Mouse (Mus musculus) heart, embryonic 14.5 days (tissue): Measurements from ENCODE around the gene Scrn3. TPM values are rescaled to one million over a fixed set of nuclear protein-coding genes. Genes with fewer than 3 reads are reported as not detected.
A peak's percentile ranks its signal among the peaks of the same experiment; 100 is the strongest.

Experiments used
- ATAC-seq: fragments of 200-750 bp; cut with Nextera tagmentation; 2 replicates; pipeline ENCODE4 v1.8.0; 2017; ENCODE audit warnings: low read depth, moderate TSS enrichment; ENCODE audit not compliant: insufficient number of reproducible peaks, insufficient read depth, low FRiP score
- H3K27ac ChIP-seq, 2 experiments: fragments of 200-500 bp in 1 of 2; fragments of 300-500 bp in 1 of 2; sonication (generic) in 1 of 2; replicated peaks in 1 of 2; 2 replicates each; pipeline ENCODE4 v1.5.1; 2012 to 2014; ENCODE audit warnings: low read depth in 2 of 2, low read length in 2 of 2, control low read depth in 1 of 2, mild to moderate bottlenecking in 1 of 2, mixed read lengths in 1 of 2; ENCODE audit not compliant: control insufficient read depth in 1 of 2, insufficient read depth in 1 of 2
- H3K27me3 ChIP-seq: fragments of 300-500 bp; sonication (generic); 2 replicates; pipeline ENCODE4 v1.6.1; 2014; ENCODE audit warnings: mild to moderate bottlenecking, low read length, control low read depth; ENCODE audit not compliant: control insufficient read depth, insufficient read depth
- H3K36me3 ChIP-seq: fragments of 300-500 bp; sonication (generic); 2 replicates; pipeline ENCODE4 v1.6.1; 2014; ENCODE audit warnings: mild to moderate bottlenecking, control low read depth, low read length, mixed read lengths; ENCODE audit not compliant: control insufficient read depth, insufficient read depth
- H3K4me1 ChIP-seq, 2 experiments: fragments of 200-500 bp in 1 of 2; fragments of 300-500 bp in 1 of 2; sonication (generic) in 1 of 2; 2 replicates each; pipeline ENCODE4 v1.6.1; 2012 to 2014; ENCODE audit warnings: low read length in 2 of 2, control low read depth in 1 of 2, mixed read lengths in 1 of 2; ENCODE audit not compliant: control insufficient read depth in 2 of 2, insufficient read depth in 2 of 2
- H3K4me2 ChIP-seq: fragments of 300-500 bp; sonication (generic); 2 replicates; pipeline ENCODE4 v1.6.1; 2014; ENCODE audit warnings: mild to moderate bottlenecking, low read length
- H3K4me3 ChIP-seq, 2 experiments: fragments of 200-500 bp in 1 of 2; fragments of 300-500 bp in 1 of 2; sonication (generic) in 1 of 2; 2 replicates each; pipeline ENCODE4 v1.5.1; 2012 to 2014; ENCODE audit warnings: low read length in 2 of 2, mild to moderate bottlenecking in 2 of 2, control low read depth in 1 of 2, low read depth in 1 of 2, moderate library complexity in 1 of 2; ENCODE audit not compliant: control insufficient read depth in 1 of 2, insufficient read depth in 1 of 2
- H3K9ac ChIP-seq: fragments of 300-500 bp; sonication (generic); 2 replicates; pipeline ENCODE4 v1.6.1; 2014; ENCODE audit warnings: mild to moderate bottlenecking, low read length
- H3K9me3 ChIP-seq: fragments of 300-500 bp; sonication (generic); 2 replicates; pipeline ENCODE4 v1.6.1; 2016; ENCODE audit warnings: low read length, control low read depth; ENCODE audit not compliant: control insufficient read depth
- WGBS: fragments of 180-500 bp; shearing (Covaris S2); extraction: QIAGEN DNeasy Blood & Tissue Kit; methylation state at CpG from one replicate; pipeline ENCODE4 v1.1.7; 2014; 5-methylcytosine and 5-hydroxymethylcytosine counted together
- polyA plus RNA-seq: library from polyadenylated mRNA; unstranded; fragments of >200 nt; fragmentation: Nextera tagmentation; extraction: Ambion mirVana; gene quantifications from 2 replicates; pipeline ENCODE4 v1.2.1, GENCODE M21; 2014

The Scrn3 gene
- polyA plus RNA-seq = 13.7 and 14.3 TPM in 2 replicates

- peak within 1 kb of the TSS; percentile 78 to 80 for H3K4me3 ChIP-seq
- H3K9me3 ChIP-seq = no peaks in the 10 kb centered on the region
- H3K27me3 ChIP-seq = no peaks in the 10 kb centered on the region
- WGBS = under 1% methylated on average over 64 of the region's 64 CpGs
- H3K36me3 ChIP-seq = peaks cover 31% of the 10 kb centered on the region
- peak within 1 kb of the TSS; percentile 88 to 90 for H3K27ac ChIP-seq
- peak within 1 kb of the TSS; percentile 88 for H3K9ac ChIP-seq
- H3K4me1 ChIP-seq = peaks cover 0 to 13% of the 10 kb centered on the region in 2 experiments; a peak in 3 of 4 replicates
- peak within 1 kb of the TSS; percentile 77 for H3K4me2 ChIP-seq
- peak; percentile 94 for ATAC-seq
Measured at GRCm38 (mm10) chr2:73312152-73313116, at the start of gene Scrn3, which contains the start of gene Cir1. Scrn3 (plus strand) TSS chr2:73312601. Cir1 (minus strand) TSS chr2:73312701.

DNA sequence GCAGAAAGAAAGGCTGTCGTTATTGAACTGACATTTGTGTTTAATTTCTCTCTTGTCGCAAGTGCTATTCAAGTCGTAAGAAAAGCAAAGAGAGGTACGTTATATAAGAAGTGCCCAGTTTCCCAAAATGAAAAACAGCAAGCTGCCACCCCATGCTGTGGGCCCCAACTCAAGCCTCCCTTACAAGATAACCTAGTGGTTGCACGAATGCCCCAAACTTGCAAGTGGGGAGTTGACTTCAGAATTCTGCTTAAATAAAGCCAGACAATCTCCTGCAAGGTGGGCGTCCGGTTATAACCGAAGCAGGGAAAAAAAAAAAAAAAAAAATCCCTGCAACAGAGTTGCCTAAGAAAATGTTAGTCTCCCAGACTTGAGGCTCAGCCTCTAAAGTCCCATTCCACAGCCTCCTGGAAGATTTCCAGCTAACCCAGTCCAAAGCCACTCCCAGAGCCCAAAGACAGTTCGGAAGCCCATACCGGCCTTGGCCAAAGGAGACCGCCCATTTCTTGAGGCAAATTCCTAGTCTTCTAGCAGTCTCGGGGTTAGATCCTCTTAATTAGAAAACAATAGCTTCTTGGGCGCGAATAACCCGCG lies 49.1 kb upstream of the Scrn3 start:
- 12% methylated on average over 16 of the region's 16 CpGs for WGBS
- peak overlapping the region; percentile 54; the same call in 1 of the 2 replicates for H3K9ac ChIP-seq
- ATAC-seq = no peak
- H3K4me3 ChIP-seq = peak overlapping the region; percentile 50 to 53
- peaks cover 12 to 16% of the 10 kb centered on the region in 2 experiments for H3K4me1 ChIP-seq
- H3K9me3 ChIP-seq = 0 out of 2 replicates have a peak, but pooled peaks cover 4% of the 10 kb centered on the region
- H3K27me3 ChIP-seq = peaks cover 61% of the 10 kb centered on the region
- H3K36me3 ChIP-seq = no peaks in the 10 kb centered on the region
- peak overlapping the region; percentile 95 for H3K4me2 ChIP-seq
- H3K27ac ChIP-seq = no peak overlapping the region

DNA sequence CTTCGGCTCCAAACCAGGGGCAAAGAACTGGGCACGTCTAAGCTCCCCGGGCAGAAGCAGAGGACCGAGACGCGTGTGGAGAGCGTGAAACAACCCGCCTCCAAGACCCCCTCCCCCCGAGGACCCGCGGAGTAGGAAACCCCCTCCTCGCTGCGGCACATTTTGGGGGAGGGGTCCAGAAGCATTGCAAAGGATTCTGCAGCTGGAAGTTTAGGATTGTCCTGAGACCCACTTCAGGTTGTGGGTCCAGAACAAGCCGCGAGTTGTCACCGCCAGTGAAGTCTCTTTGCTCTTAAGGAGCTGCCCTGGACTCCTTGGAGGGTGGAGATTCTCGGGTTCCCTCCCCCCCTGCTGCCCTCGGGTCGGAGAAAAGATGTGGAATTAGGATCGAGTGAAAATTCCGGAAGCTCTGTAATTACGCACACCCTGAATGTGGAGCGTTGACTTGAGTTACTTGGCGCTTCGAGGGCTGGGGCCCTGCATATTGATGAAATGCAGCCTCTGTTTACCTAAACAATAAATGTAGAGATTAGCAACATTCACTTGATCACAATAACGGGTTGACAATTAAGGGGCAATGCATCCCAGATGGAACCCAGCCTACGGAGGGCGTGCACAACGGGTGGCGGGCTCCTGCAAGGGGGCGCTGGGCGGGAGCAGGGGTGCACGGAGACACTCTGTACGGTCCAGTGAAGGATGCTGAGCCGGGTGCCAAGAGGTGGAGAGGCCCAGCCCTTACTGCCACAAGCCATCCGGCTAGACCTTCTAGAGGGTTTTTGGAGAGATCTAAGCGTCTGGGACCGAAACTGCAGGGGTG lies 48.4 kb upstream of the Scrn3 start:
- peak overlapping the region; percentile 50 to 53 for H3K4me3 ChIP-seq
- no peak for ATAC-seq
- H3K27me3 ChIP-seq = peaks cover 68% of the 10 kb centered on the region
- H3K9ac ChIP-seq = peak overlapping the region; percentile 54
- H3K27ac ChIP-seq = no peak overlapping the region
- WGBS = 1% methylated on average over 38 of the region's 38 CpGs
- H3K4me1 ChIP-seq = peaks cover 12 to 16% of the 10 kb centered on the region in 2 experiments
- no peaks in the 10 kb centered on the region for H3K36me3 ChIP-seq
- H3K4me2 ChIP-seq = peak overlapping the region; percentile 95
- 0 out of 2 replicates have a peak, but pooled peaks cover 4% of the 10 kb centered on the region for H3K9me3 ChIP-seq

DNA sequence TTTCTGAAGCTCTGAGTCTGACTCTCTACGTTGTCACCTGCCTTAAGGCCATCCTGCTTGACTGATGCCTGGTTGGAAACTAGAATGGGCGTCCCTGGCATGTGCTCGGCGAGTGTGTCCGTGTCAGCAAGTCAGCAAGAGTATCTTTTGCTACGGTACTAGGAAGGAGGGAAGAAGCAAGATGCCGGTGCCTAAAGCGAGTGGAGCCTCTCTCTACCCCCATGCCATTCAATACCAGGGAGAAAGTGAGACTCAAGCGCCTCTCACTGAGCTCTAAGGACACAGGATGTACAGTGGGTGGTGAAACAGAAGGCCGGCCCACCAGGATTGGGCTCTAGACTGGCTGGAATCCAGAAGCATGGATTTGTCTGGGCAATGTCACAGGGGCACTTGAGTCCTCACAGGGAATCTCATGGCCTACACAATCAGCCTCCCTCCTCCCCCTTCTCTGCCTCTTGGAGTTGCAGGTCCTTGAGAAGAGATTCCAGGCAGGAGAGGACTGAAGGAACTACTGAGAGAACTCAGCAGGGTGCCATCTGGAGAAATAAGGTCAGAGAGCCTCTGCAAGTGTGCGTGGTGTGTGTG lies 47.7 kb upstream of the Scrn3 start:
- Histone ChIP-seq H3K4me3 (peak overlapping the region; percentile 50 to 53), H3K27ac (no peak overlapping the region), H3K9me3 (0 out of 2 replicates have a peak, but pooled peaks cover 4% of the 10 kb centered on the region), H3K4me2 (peak overlapping the region; percentile 95), H3K27me3 (peaks cover 70% of the 10 kb centered on the region), H3K4me1 (peaks cover 12 to 16% of the 10 kb centered on the region in 2 experiments), H3K36me3 (no peaks in the 10 kb centered on the region), H3K9ac (no peak overlapping the region; the same call in 1 of the 2 replicates)
- 3% methylated on average over 11 of the region's 11 CpGs for WGBS
- no peak for ATAC-seq

DNA sequence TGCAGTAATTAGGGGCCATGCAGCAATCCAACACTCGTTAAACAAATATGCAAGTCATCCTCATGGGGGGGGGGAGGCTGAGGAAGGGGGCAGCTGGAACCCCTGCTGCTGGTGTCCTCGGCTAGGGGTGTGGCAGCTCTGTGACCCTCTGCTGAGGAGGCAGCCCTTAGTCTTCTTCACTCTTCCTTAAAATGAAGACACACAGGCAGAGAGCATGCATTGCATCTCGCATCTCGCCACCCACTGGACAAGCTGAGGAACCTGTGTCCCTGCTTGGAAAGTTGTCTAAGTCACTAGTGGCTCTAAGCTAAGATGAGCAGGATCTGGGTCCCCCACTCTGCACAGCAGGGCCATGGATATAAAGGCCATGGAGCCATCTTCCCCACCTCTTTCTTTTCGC lies 46.4 kb upstream of the Scrn3 start:
- H3K4me3 ChIP-seq = no peak overlapping the region
- WGBS = 8% methylated on average over 5 of the region's 5 CpGs
- H3K9ac ChIP-seq = no peak overlapping the region
- H3K9me3 ChIP-seq = 0 out of 2 replicates have a peak, but pooled peaks cover 2% of the 10 kb centered on the region
- ATAC-seq = no peak
- H3K4me2 ChIP-seq = no peak overlapping the region
- H3K27me3 ChIP-seq = peaks cover 83% of the 10 kb centered on the region
- H3K4me1 ChIP-seq = peaks cover 12 to 20% of the 10 kb centered on the region in 2 experiments
- H3K36me3 ChIP-seq = no peaks in the 10 kb centered on the region
- no peak overlapping the region for H3K27ac ChIP-seq

- WGBS = 27% methylated on average over 1 of the region's 1 CpGs
- H3K9me3 ChIP-seq = no peaks in the 10 kb centered on the region
Measured at GRCm38 (mm10) chr2:73266623-73267022, 45.8 kb upstream of the Scrn3 start.

More at GRCm38 (mm10) chr2:73266623-73267022, 45.8 kb upstream of the Scrn3 start:
- ATAC-seq = no peak
- Histone ChIP-seq H3K4me3 (no peak overlapping the region), H3K9ac (no peak overlapping the region), H3K4me2 (no peak overlapping the region), H3K27ac (no peak overlapping the region), H3K36me3 (no peaks in the 10 kb centered on the region), H3K4me1 (peaks cover 14 to 26% of the 10 kb centered on the region in 2 experiments), H3K27me3 (peaks cover 90% of the 10 kb centered on the region)
